Mouse (Mus musculus) kidney, embryonic 15.5 days (tissue): ENCODE measurements around the gene Cfap161. TPM values are rescaled to one million over a fixed set of nuclear protein-coding genes. Genes with fewer than 3 reads are reported as not detected.

ENCODE experiments used
- ATAC-seq: fragments of 200-750 bp; cut with Nextera tagmentation; replicated peaks from 2 replicates; pipeline ENCODE4 v1.8.0; 2017; ENCODE audit warnings: moderate TSS enrichment; ENCODE audit not compliant: low FRiP score
- H3K27ac ChIP-seq: fragments of 300-500 bp; sonication (generic); 2 replicates; pipeline ENCODE4 v1.5.1; 2015; ENCODE audit warnings: mild to moderate bottlenecking, inconsistent platforms
- H3K27me3 ChIP-seq: fragments of 300-500 bp; sonication (generic); 2 replicates; pipeline ENCODE4 v1.6.1; 2015; ENCODE audit warnings: inconsistent platforms
- H3K36me3 ChIP-seq: fragments of 300-500 bp; sonication (generic); 2 replicates; pipeline ENCODE4 v1.6.1; 2015; ENCODE audit warnings: inconsistent platforms
- H3K4me1 ChIP-seq: fragments of 300-500 bp; sonication (generic); 2 replicates; pipeline ENCODE4 v1.6.1; 2015; ENCODE audit warnings: inconsistent platforms
- H3K4me2 ChIP-seq: fragments of 300-500 bp; sonication (generic); 2 replicates; pipeline ENCODE4 v1.6.1; 2015; ENCODE audit warnings: moderate library complexity, mild to moderate bottlenecking, inconsistent platforms
- H3K4me3 ChIP-seq: fragments of 300-500 bp; sonication (generic); replicated peaks from 2 replicates; pipeline ENCODE4 v1.5.1; 2015; ENCODE audit warnings: mild to moderate bottlenecking, inconsistent platforms
- H3K9ac ChIP-seq: fragments of 300-500 bp; sonication (generic); 2 replicates; pipeline ENCODE4 v1.6.1; 2015; ENCODE audit warnings: mild to moderate bottlenecking, inconsistent platforms
- H3K9me3 ChIP-seq: fragments of 300-500 bp; sonication (generic); replicated peaks from 2 replicates; pipeline ENCODE4 v1.6.1; 2016; ENCODE audit warnings: inconsistent platforms
- WGBS: fragments of 180-500 bp; shearing (Covaris S2); methylation state at CpG from one replicate; pipeline ENCODE4 v1.1.7; 2015; ENCODE audit warnings: mixed read lengths; 5-methylcytosine and 5-hydroxymethylcytosine counted together
- polyA plus RNA-seq: library from polyadenylated mRNA; unstranded; fragments of >200 nt; fragmentation: Nextera tagmentation; extraction: Ambion mirVana; gene quantifications from 2 replicates; pipeline ENCODE4 v1.2.1, GENCODE M21; 2015

The Cfap161 gene
- polyA plus RNA-seq, 1 experiment from 2014 or later = 0.17 TPM

DNA sequence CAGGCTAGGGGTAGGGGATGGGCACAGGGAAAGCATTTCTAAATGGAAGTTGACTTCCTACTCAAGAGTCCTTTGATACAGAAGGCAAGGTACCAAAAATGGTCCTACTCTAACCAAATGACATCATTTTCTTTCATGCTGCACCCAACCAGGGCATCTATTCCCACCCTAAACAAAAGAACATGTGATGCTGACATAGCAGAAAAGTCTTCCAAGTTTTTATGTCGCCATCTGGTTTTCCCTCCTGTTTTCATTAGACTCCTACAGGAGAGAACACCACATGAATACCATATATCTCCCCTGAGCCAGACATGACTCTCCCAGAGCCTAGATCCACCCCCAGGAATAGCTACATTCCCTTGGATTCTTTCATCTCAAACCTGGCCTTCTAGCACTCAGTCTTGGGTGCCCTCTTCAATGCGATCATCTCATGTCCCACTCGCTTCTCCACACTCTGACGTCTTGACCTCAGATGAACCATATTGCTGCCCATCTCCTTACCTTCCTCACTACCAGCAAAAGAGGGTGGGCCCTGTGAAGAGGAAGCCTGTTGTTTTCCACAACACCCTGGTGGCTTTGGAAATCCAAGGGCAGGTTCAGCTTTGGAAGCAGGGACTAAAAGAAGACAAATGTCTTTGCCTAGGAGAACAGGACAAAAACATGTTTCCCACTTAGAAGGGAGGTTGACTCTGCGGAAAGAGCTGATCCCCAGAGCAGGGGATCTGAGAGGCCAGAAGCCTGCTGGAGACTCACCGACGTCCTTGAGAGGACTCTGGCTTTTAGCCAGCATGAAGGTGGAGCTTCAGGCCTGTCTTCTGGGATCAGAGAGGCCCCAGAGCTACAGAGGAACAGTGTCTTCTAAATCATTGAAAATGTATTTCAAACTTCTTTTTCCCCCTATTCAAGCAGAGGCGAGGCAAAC lies 6.1 kb upstream of the Cfap161 start:
- no peak for ATAC-seq
- Histone ChIP-seq H3K4me3 (no peak overlapping the region), H3K27me3 (no peaks in the 10 kb centered on the region), H3K27ac (no peak overlapping the region), H3K36me3 (no peaks in the 10 kb centered on the region), H3K9ac (no peak overlapping the region), H3K4me2 (no peak overlapping the region), H3K9me3 (no peaks in the 10 kb centered on the region), H3K4me1 (no peaks in the 10 kb centered on the region)
- 70% methylated on average over 8 of the region's 8 CpGs for WGBS

DNA sequence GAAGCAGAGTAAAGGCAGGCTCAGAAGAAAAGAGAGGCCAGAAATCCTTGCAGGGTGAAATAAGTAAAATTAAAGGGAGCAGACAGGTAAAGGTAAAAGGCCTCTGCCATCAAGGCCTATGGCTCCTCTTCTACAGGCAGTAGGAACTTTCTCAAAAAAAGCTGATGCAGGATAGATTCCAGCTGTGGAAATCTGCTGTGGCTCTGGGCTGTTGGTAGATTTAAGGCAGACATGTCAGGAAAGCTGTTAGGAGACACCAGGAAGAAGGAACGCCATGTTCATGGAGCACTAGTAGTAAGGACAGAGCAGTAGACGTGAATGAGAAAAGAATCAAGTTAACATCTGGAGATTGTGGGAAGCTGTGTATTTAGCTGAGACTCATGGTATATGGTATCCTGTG lies 5.4 kb upstream of the Cfap161 start:
- Histone ChIP-seq H3K4me1 (no peaks in the 10 kb centered on the region), H3K9me3 (no peaks in the 10 kb centered on the region), H3K9ac (no peak overlapping the region), H3K36me3 (no peaks in the 10 kb centered on the region), H3K27me3 (no peaks in the 10 kb centered on the region), H3K27ac (no peak overlapping the region), H3K4me3 (no peak overlapping the region), H3K4me2 (no peak overlapping the region)
- 75% methylated on average over 2 of the region's 2 CpGs for whole genome bisulfite sequencing
- ATAC-seq = no peak

DNA sequence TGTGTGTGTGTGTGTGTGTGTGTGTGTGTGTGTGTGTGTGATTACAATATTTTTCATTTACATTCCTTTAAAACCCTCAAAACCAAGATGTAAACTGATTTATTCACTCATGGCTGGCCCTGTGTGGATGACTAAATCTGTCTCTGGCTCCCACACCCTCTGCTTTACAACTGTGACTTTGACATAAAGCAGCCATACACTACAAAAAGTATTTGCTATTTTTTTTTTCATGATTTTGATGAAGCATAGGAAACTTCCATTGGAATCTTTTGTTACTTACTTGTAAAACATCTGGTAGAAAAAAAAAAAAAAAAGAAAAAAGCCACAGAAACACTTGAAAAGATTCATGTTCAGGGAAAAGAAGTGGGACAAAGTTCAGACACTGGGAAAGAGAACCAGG lies 3.3 kb upstream of the Cfap161 start:
- H3K27ac ChIP-seq = no peak overlapping the region
- H3K27me3 ChIP-seq = no peaks in the 10 kb centered on the region
- H3K4me3 ChIP-seq = no peak overlapping the region
- no peak for ATAC-seq
- H3K36me3 ChIP-seq = no peaks in the 10 kb centered on the region
- peaks cover 8% of the 10 kb centered on the region; the same call in 1 of the 2 replicates for H3K4me1 ChIP-seq
- H3K9ac ChIP-seq = no peak overlapping the region
- no peaks in the 10 kb centered on the region for H3K9me3 ChIP-seq
- H3K4me2 ChIP-seq = no peak overlapping the region

DNA sequence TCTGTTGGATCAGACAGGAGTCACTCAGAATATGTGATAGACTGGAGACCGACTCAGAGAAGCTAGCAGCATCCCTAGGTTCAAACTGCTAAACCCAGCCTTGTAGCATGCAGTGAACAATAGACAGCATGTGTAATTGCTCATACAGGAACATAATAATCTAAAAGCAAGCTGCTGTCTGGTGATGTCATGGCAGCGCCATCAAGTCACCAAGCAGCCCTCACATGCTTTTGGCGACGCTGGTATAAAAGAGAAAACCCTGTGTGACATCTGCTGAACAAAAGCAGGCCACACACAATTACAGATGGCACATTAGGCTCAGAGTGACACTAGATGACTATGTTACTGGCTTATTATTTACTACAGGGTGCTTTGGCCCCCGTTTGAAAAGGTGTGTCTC lies 1.5 kb upstream of the Cfap161 start:
- no peak overlapping the region for H3K4me3 ChIP-seq
- H3K9me3 ChIP-seq = no peaks in the 10 kb centered on the region
- WGBS = 77% methylated on average over 5 of the region's 5 CpGs
- no peak overlapping the region for H3K27ac ChIP-seq
- H3K27me3 ChIP-seq = no peaks in the 10 kb centered on the region
- no peak overlapping the region for H3K4me2 ChIP-seq
- ATAC-seq = no peak
- H3K4me1 ChIP-seq = peaks cover 8% of the 10 kb centered on the region; the same call in 1 of the 2 replicates
- no peaks in the 10 kb centered on the region for H3K36me3 ChIP-seq
- no peak overlapping the region for H3K9ac ChIP-seq

DNA sequence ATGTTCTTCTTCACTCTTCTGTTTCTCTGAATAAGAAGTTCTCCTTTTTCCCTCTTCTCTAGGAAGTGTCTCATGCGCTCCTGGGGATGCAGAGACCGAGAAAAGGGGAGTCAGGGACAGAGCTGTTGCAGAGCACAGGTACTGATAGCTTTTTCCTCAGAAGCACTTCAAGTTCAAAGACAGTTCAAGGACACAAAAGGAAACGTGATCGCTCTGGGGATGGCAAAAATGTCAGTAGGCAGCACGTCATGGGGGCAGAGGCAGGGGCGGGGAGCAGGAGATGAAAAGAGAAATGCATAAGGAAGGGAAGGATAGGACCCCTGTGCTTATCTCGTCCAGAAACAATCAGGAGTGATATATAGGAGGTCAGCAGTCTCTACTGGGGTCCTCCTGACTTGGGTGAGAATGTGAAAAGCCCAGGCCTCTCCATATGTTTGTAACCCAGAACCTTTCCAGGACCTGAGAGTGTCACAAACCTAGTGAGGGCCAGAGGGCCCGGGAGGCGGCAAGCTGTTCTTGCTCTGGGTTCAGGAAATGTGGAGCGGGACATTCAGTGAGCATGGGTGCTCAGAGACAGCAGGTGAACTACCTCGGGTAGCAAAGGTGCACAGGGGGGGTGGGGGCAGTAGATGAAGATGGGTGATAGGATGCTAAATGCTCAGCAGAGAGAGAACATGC lies 535 bp downstream of the Cfap161 start:
- Histone ChIP-seq H3K27me3 (no peaks in the 10 kb centered on the region), H3K27ac (no peak overlapping the region), H3K9me3 (no peaks in the 10 kb centered on the region), H3K36me3 (no peaks in the 10 kb centered on the region), H3K4me1 (peaks cover 8% of the 10 kb centered on the region; the same call in 1 of the 2 replicates), H3K4me2 (peak overlapping the region; percentile 36), H3K4me3 (no peak overlapping the region), H3K9ac (no peak overlapping the region)
- 0 out of 2 replicates have a peak, but pooled peaks have one; percentile 16 for ATAC-seq
- 37% methylated on average over 11 of the region's 11 CpGs for WGBS

DNA sequence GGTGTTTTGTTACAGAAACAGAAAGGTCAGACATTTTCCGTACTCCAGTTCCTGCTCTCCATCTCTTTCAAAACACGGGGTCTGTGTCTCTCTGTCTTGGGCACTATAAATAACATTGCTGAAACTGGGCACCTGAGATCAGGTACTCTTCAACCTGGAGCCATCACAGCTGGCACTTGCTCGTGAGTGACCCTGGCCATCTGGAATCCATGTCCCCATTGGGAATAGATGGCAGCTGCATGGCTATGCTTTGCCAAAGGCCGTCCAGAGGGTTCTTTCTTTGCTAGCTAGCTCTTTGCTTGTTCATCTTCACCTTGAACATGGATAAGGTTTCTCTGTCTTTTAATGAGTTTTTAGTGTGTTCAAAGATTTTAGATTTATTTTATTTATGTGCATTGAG lies 13.8 kb downstream of the Cfap161 start:
- Histone ChIP-seq H3K4me1 (no peaks in the 10 kb centered on the region), H3K36me3 (no peaks in the 10 kb centered on the region), H3K4me2 (no peak overlapping the region), H3K9me3 (no peaks in the 10 kb centered on the region), H3K27me3 (no peaks in the 10 kb centered on the region), H3K9ac (no peak overlapping the region), H3K27ac (no peak overlapping the region), H3K4me3 (no peak overlapping the region)
- no peak for ATAC-seq
- WGBS = 71% methylated on average over 4 of the region's 4 CpGs

DNA sequence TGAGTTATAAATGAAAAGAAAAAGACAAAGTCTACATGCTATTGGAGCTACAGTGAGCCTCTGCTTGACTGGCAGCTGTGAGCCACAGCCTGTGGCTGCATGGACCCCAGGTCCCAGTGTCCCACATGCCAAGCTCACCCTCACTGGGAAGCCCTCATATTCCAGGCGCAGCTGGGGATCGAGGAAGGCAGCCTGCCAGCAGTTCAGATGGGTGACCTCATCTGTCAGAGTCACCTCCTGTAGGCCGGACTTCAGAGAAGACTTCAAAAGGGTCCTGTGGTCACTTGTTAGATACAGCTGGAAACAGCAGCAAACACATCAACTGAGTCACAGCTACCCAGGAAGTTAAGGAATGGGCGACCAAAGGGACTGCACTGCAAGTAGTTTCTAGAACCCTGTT lies 14.7 kb downstream of the Cfap161 start:
- H3K36me3 ChIP-seq = no peaks in the 10 kb centered on the region

DNA sequence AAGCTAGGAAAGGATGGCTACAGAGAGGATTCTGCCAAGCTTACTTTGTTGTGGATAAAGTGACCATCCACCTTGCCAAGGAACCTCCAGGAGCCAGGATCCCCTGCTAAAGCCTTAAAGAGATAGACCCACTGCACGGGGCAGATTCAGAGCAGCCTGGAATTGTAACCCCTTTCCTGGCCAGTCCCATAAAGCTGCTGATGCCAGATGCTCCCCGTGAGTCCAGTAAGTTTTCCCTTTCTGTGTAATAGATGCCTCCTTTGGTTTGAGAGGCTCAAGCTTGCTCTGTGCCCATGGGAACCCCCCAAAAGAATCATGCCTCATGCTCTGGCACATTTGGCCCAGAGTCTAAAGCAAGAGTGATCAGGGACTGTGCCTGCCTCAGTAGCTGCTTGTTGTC lies 15.7 kb downstream of the Cfap161 start:
- Histone ChIP-seq H3K9me3 (no peaks in the 10 kb centered on the region), H3K4me3 (no peak overlapping the region), H3K36me3 (no peaks in the 10 kb centered on the region), H3K27me3 (no peaks in the 10 kb centered on the region), H3K4me2 (no peak overlapping the region), H3K9ac (no peak overlapping the region), H3K27ac (no peak overlapping the region), H3K4me1 (0 out of 2 replicates have a peak, but pooled peaks cover 2% of the 10 kb centered on the region)
- WGBS = 85% methylated on average over 2 of the region's 2 CpGs
- ATAC-seq = no peak

More for the DNA sequence above, 14.7 kb downstream of the Cfap161 start:
- 74% methylated on average over 4 of the region's 4 CpGs for WGBS
- Histone ChIP-seq H3K4me1 (no peaks in the 10 kb centered on the region), H3K27me3 (no peaks in the 10 kb centered on the region), H3K9ac (no peak overlapping the region), H3K9me3 (no peaks in the 10 kb centered on the region), H3K4me2 (no peak overlapping the region), H3K4me3 (no peak overlapping the region), H3K27ac (no peak overlapping the region)
- no peak for ATAC-seq

DNA sequence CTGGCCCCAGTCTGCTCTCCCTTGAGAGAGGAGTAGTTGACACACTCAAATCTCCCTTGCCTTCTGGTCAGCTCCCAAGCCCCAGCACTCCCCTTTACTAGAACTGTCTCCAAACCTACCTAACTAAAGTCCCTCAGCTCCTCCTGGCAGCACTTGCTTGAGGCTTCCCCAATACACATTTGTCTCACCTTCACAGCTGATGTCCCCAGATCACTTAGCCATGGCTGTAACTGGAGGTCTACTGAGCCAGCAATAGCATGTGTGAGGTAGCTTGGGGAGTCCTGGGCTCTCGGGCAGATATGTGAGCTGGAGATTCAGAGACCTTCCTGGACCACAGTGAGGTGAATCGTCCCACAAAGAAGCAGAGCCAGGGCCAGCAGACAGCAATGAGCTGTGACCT lies 16.2 kb downstream of the Cfap161 start:
- Histone ChIP-seq H3K27me3 (no peaks in the 10 kb centered on the region), H3K4me1 (0 out of 2 replicates have a peak, but pooled peaks cover 2% of the 10 kb centered on the region), H3K4me3 (no peak overlapping the region), H3K9me3 (no peaks in the 10 kb centered on the region), H3K4me2 (no peak overlapping the region), H3K27ac (no peak overlapping the region), H3K9ac (no peak overlapping the region), H3K36me3 (no peaks in the 10 kb centered on the region)
- WGBS = 69% methylated on average over 2 of the region's 2 CpGs
- no peak for ATAC-seq

DNA sequence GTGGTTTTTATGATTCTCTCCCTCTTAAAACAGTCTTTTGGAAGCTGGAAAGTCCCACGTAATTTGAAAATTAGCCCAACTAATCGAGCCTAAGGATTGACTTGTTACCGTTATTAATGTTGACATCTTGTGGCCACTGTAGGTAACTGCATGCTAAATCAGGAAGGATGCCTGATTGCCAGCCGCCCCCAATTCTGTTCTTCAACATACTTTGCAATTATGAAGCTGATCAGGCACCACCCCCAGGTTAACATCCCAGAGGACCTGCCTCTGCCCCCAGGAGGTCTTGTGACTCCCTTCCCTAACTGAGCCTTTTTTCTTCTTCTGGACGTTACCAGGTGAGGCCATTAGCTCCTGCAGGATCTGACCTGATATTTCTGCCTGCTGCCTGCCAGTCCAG lies 20.0 kb downstream of the Cfap161 start:
- H3K4me1 ChIP-seq = 0 out of 2 replicates have a peak, but pooled peaks cover 2% of the 10 kb centered on the region
- no peak for ATAC-seq
- H3K9ac ChIP-seq = no peak overlapping the region
- H3K27me3 ChIP-seq = no peaks in the 10 kb centered on the region
- H3K4me3 ChIP-seq = no peak overlapping the region
- H3K4me2 ChIP-seq = no peak overlapping the region
- no peaks in the 10 kb centered on the region for H3K36me3 ChIP-seq
- H3K27ac ChIP-seq = no peak overlapping the region
- 22% methylated on average over 5 of the region's 5 CpGs for WGBS
- H3K9me3 ChIP-seq = no peaks in the 10 kb centered on the region

DNA sequence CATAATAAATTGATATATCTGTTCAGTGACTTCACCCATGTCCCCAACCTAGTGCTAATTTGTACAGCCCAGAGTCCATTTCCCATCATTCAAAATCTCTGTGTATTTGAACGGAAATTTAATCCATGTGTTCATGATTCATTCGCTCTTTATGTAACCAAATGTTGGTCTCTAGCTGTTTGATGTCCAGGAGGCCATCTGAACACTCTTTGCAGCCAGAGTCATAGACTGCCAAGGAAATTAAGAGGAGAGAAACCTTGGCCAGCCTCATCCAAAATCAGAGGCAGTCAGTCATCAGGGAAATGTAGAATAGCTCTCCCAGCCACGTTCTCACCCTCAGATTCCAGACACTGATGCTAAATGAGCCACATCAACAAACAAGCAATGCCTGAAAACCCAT lies 31.0 kb downstream of the Cfap161 start:
- no peak overlapping the region for H3K9ac ChIP-seq
- no peaks in the 10 kb centered on the region for H3K4me1 ChIP-seq
- no peak overlapping the region for H3K4me2 ChIP-seq
- WGBS = 63% methylated on average over 3 of the region's 3 CpGs
- H3K9me3 ChIP-seq = no peaks in the 10 kb centered on the region
- no peak for ATAC-seq
- H3K4me3 ChIP-seq = no peak overlapping the region
- no peaks in the 10 kb centered on the region for H3K27me3 ChIP-seq
- H3K27ac ChIP-seq = no peak overlapping the region
- no peaks in the 10 kb centered on the region for H3K36me3 ChIP-seq

DNA sequence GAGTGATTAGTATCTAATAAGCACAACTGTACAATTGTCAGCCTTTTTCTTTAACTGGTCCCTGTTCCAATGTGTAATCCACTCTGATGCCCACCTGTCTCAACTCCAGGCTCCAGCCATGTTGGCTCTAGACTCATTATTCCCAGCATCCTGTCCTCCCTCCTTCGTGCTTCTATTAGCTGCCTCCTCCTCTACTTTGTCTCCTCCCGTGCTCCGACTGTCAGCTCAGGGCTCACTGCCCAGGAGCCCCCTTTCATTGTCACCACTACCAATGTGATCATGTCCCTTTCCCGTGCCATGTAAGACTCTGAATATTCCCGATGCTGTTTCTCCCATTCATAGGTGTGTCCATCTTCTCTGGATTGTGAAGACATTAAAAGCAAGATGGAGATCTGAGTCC lies 32.3 kb downstream of the Cfap161 start:
- Histone ChIP-seq H3K4me2 (no peak overlapping the region), H3K9me3 (no peaks in the 10 kb centered on the region), H3K27me3 (no peaks in the 10 kb centered on the region), H3K4me1 (no peaks in the 10 kb centered on the region), H3K9ac (no peak overlapping the region), H3K36me3 (no peaks in the 10 kb centered on the region), H3K27ac (no peak overlapping the region), H3K4me3 (no peak overlapping the region)
- 84% methylated on average over 5 of the region's 5 CpGs for WGBS
- ATAC-seq = no peak
